Mouse (Mus musculus): ENCODE data around the gene Svs6. TPM values are rescaled to one million over a fixed set of nuclear protein-coding genes. Genes with fewer than 3 reads are reported as not detected.

The Svs6 gene
- polyA plus RNA-seq, 1 experiment = not detected

GRCm38 (mm10) chr2:164366947-164367346 lies 50.4 kb downstream of the Svs6 start:
- TF ChIP-seq CTCF (IDR thresholded peaks at IDR 0.05; ENCODE audit: borderline replicate concordance, insufficient read depth, low read depth, low read length) = no peak
- TF ChIP-seq POLR2A (IDR thresholded peaks at IDR 0.05; ENCODE audit: borderline replicate concordance, insufficient read depth, low read length) = no peak
- no peak for DNase-seq
- WGBS = 6% methylated on average over 3 of the region's 3 CpGs

More at GRCm38 (mm10) chr2:164366947-164367346, 50.4 kb downstream of the Svs6 start:
- H3K27me3 ChIP-seq (ENCODE audit: control insufficient read depth, insufficient read depth, low read length) = no peaks in the 10 kb centered on the region
- no peaks in the 10 kb centered on the region for H3K4me1 ChIP-seq (ENCODE audit: control insufficient read depth, insufficient read depth, low read length)
- H3K27ac ChIP-seq (ENCODE audit: insufficient read depth, low read length) = no peak overlapping the region
- no peak overlapping the region for H3K4me3 ChIP-seq (replicated peaks; ENCODE audit: insufficient read depth, low read depth, low read length)

Other genes with a start within 250 kb of the Svs6 start
- gene Stk4, start 246.4 kb upstream of the Svs6 start, polyA plus RNA-seq (2012; rRNA removed) = 17.1 and 18.7 TPM in 2 replicates
- gene Tomm34, start 245.6 kb upstream of the Svs6 start, polyA plus RNA-seq (2012; rRNA removed) = 66.9 and 71.5 TPM in 2 replicates
- 2.3 TPM in 2 replicates for gene Kcns1, start 145.6 kb upstream of the Svs6 start, polyA plus RNA-seq (2012; rRNA removed)
- not detected in 2 replicates for gene Wfdc5, start 134.0 kb upstream of the Svs6 start, polyA plus RNA-seq (2012; rRNA removed)
- 0.15 TPM in 1 of 2 replicates, not detected in the other for gene Wfdc12, start 126.1 kb upstream of the Svs6 start, polyA plus RNA-seq (2012; rRNA removed)
- gene Wfdc15a, start 116.6 kb upstream of the Svs6 start, polyA plus RNA-seq (2012; rRNA removed) = not detected in 2 replicates
- gene Wfdc15b, start 95.1 kb upstream of the Svs6 start, polyA plus RNA-seq (2012; rRNA removed) = not detected in 2 replicates
- not detected in 2 replicates for gene Svs2, start 78.3 kb upstream of the Svs6 start, polyA plus RNA-seq (2012; rRNA removed)
- gene Svs3b, start 60.1 kb upstream of the Svs6 start, polyA plus RNA-seq (2012; rRNA removed) = not detected in 2 replicates
- gene Svs4, start 38.3 kb upstream of the Svs6 start, polyA plus RNA-seq (2012; rRNA removed) = not detected in 2 replicates
- gene Svs3a, start 27.5 kb upstream of the Svs6 start, polyA plus RNA-seq (2012; rRNA removed) = not detected in 2 replicates
- 0.20 TPM in 1 of 2 replicates, not detected in the other for gene Svs5, start 16.0 kb downstream of the Svs6 start, polyA plus RNA-seq (2012; rRNA removed)
- 0.80 TPM in 1 of 2 replicates, not detected in the other for gene Slpi, start 72.3 kb downstream of the Svs6 start, polyA plus RNA-seq (2012; rRNA removed)
- gene Rbpjl, start 86.4 kb downstream of the Svs6 start, polyA plus RNA-seq (2012; rRNA removed) = 0.34 and 0.36 TPM in 2 replicates
- 5.5 and 5.9 TPM in 2 replicates for gene Matn4, start 88.4 kb downstream of the Svs6 start, polyA plus RNA-seq (2012; rRNA removed)
- gene Sdc4, start 127.1 kb downstream of the Svs6 start, polyA plus RNA-seq (2012; rRNA removed) = 65.7 and 69.5 TPM in 2 replicates
- 73.7 and 75.4 TPM in 2 replicates for gene Sys1, start 140.2 kb downstream of the Svs6 start, polyA plus RNA-seq (2012; rRNA removed)
- gene Gm20458, start 144.2 kb downstream of the Svs6 start, polyA plus RNA-seq (2012; rRNA removed) = 16.7 and 21.0 TPM in 2 replicates
- not detected in 2 replicates for gene Trp53tg5, start 157.0 kb downstream of the Svs6 start, polyA plus RNA-seq (2012; rRNA removed)
- 428 and 462 TPM in 2 replicates for gene Dbndd2, start 169.4 kb downstream of the Svs6 start, polyA plus RNA-seq (2012; rRNA removed)
- 103 and 109 TPM in 2 replicates for gene Pigt, start 180.8 kb downstream of the Svs6 start, polyA plus RNA-seq (2012; rRNA removed)
- gene Wfdc2, start 245.7 kb downstream of the Svs6 start, polyA plus RNA-seq (2012; rRNA removed) = 0.87 and 2.1 TPM in 2 replicates

All from cerebellum, adult 2 months (tissue).